Mouse (Mus musculus) effector memory CD4-positive, alpha-beta T cell, adult 5 months (primary cell): ENCODE measurements around the gene Trcg1. TPM values are rescaled to one million over a fixed set of nuclear protein-coding genes. Genes with fewer than 3 reads are reported as not detected.

ENCODE experiments used
- polyA plus RNA-seq: library from polyadenylated mRNA; unstranded; fragments of 100-300 nt; shearing (Covaris generic); gene quantifications from one replicate; pipeline ENCODE4 v1.2.1, GENCODE M21; 2017

Gene Trcg1
- not detected for polyA plus RNA-seq

DNA sequence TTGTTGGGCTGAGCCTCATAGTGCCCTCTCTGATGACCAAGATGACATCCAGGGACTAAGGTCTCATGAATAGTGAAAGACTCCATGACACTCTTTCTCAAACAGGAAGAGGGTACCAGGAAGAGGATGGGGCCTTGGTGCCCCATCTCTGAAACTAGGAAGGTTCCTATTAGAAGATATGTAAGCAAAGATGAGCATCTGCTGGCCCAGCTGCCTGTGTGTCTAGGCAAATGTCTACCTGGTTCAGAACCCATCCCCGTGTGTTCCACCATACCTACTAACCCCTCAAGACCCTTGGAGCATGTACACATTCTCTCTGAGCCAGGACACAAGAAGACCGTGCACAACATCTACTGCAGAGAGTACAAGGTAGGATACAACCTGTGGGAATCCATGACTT lies at the start of gene Trcg1:
TSS of gene Trcg1 (plus strand) at position 301 of the 400 bp plus-strand sequence.

DNA sequence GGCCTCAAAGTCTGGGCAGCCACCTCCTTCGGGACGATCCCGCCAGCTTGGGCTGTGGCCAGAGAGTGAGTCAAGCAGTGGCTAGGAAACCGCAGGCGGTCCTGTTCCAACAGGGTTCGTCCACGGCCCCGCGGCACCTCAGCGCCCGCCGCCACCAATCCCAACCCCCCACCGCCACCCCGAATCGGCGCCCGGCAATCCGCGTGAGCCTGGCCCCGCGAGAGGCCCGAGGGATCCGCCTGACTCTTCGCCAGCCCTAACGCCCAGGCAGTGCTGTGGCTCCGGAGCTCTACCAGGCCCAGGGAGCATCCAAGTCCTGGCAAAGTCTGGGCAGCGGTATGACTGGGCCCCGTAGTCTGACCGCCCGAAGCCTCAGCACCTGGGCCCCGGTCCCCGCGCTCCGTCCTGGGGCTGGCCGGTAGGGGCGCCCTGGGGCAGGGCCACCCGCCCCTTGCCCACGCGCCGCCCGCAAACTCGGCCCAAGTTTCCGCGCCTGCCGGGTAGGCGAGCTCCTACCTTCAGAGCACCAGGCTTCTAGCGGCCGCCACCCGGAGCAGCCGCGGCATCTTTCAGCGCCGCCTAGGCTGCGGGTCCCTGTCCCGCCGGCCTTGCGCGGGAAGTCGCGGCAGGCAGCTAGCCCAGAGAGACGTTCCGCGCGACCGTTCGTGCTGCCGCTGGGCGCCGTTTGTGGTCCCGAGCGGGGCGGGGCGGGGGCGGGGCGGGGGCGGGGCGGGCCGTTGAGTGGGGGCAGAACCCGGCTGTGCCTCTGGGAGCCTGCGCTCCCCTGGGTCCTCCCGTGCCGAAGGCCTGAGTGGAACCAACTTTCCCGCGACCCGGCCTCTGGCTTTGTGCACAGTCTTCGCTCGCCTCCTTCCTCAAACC lies 25.8 kb downstream of the Trcg1 start, which contains the start of gene 1700017B05Rik:
TSS of gene 1700017B05Rik (minus strand) at position 700 of the 882 bp plus-strand sequence.

Other genes with a start within 250 kb of the Trcg1 start
- gene Ptpn9, start 241.6 kb upstream of the Trcg1 start, polyA plus RNA-seq = 15.1 TPM
- 30.3 TPM for gene Sin3a, start 164.5 kb upstream of the Trcg1 start, polyA plus RNA-seq
- 92.2 TPM for gene Man2c1, start 105.9 kb upstream of the Trcg1 start, polyA plus RNA-seq
- 72.0 TPM for gene Neil1, start 88.3 kb upstream of the Trcg1 start, polyA plus RNA-seq
- 165 TPM for gene Commd4, start 78.2 kb upstream of the Trcg1 start, polyA plus RNA-seq
- 16.6 TPM for gene 1700017B05Rik, start 26.1 kb downstream of the Trcg1 start, polyA plus RNA-seq
- gene Ppcdc, start 203.6 kb downstream of the Trcg1 start, polyA plus RNA-seq = 87.5 TPM
- not detected for gene Scamp5, start 231.5 kb downstream of the Trcg1 start, polyA plus RNA-seq